Mouse (Mus musculus) spleen, adult 2 months (tissue): ENCODE measurements around the gene Nppc. TPM values are rescaled to one million over a fixed set of nuclear protein-coding genes. Genes with fewer than 3 reads are reported as not detected.

Source experiments
- DNase-seq, 2 experiments: peaks; one replicate each; pipeline versions ENCODE4 v3.0.0 to v3.0.0-alpha.2; 2012 to 2021; ENCODE audit warnings: low spot score in 2 of 2, low read depth in 1 of 2
- H3K27ac ChIP-seq: fragments of 200-500 bp; 2 replicates; pipeline ENCODE4 v1.5.1; 2012; ENCODE audit warnings: low read length, inconsistent platforms; ENCODE audit not compliant: insufficient read depth
- H3K27me3 ChIP-seq: fragments of 200-500 bp; 2 replicates; pipeline ENCODE4 v1.6.1; 2012; ENCODE audit warnings: mild to moderate bottlenecking, moderate library complexity, low read length, inconsistent platforms; ENCODE audit not compliant: control insufficient read depth, insufficient read depth
- H3K36me3 ChIP-seq: fragments of 200-500 bp; 2 replicates; pipeline ENCODE4 v1.6.1; 2012; ENCODE audit warnings: mild to moderate bottlenecking, low read length, inconsistent platforms; ENCODE audit not compliant: control insufficient read depth, insufficient read depth
- H3K4me1 ChIP-seq: fragments of 200-500 bp; 2 replicates; pipeline ENCODE4 v1.6.1; 2011; ENCODE audit warnings: inconsistent platforms; ENCODE audit not compliant: control insufficient read depth, insufficient read depth, insufficient read length
- H3K4me3 ChIP-seq: fragments of 200-500 bp; 2 replicates; pipeline ENCODE4 v1.5.1; 2011; ENCODE audit warnings: mild to moderate bottlenecking, inconsistent platforms; ENCODE audit not compliant: insufficient read depth, insufficient read length; ENCODE audit errors: extremely low read depth
- CTCF ChIP-seq: fragments of 200-500 bp; IDR thresholded peaks from 2 replicates; pipeline ENCODE4 v1.5.1; 2011; ENCODE audit warnings: mild to moderate bottlenecking, inconsistent platforms; ENCODE audit not compliant: insufficient read depth, insufficient read length, insufficient replicate concordance; ENCODE audit errors: extremely low read depth
- POLR2A ChIP-seq: fragments of 200-500 bp; IDR thresholded peaks from 2 replicates; pipeline ENCODE4 v1.6.1; 2011; ENCODE audit warnings: low read depth, low read length, inconsistent platforms
- WGBS: fragments of 180-500 bp; shearing (Covaris S2); methylation state at CpG from one replicate; pipeline ENCODE4 v1.1.7; 2018; 5-methylcytosine and 5-hydroxymethylcytosine counted together
- polyA plus RNA-seq: library from polyadenylated mRNA; depleted of rRNA; stranded (reverse); fragments of >200 nt; gene quantifications from 2 replicates; pipeline ENCODE4 v1.2.3, GENCODE M21; 2012

Nppc gene
- polyA plus RNA-seq, 1 experiment, result not detected

GRCm38 (mm10) chr1:86687236-86687635 lies 16.9 kb upstream of the Nppc start:
- Histone ChIP-seq H3K4me1 (no peaks in the 10 kb centered on the region), H3K27me3 (no peaks in the 10 kb centered on the region), H3K4me3 (no peak overlapping the region), H3K27ac (no peak overlapping the region), H3K36me3 (no peaks in the 10 kb centered on the region)
- DNase-seq, result no peak
- TF ChIP-seq POLR2A, result no peak
- TF ChIP-seq CTCF, result no peak
- 83% methylated on average over 4 of the region's 4 CpGs for WGBS

DNA sequence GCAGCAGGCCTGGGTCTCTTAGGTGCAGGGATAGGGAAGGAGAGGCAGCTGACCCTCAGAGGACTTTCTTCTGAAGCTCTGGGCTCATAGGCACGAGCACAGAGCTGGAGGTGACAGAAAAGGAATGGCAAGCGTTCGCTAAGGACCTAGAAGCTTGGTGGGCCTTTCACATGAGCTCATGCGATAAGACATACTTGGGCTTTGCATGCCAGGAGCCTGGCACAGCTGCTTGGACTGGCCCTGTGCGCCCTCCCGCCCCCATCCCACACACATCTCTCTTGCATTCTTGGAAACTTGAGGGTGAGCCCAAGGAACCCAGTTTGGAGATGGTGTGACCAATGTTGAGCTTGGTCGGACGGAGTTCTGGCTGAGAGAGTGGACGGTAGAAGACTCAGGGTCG lies 8.3 kb upstream of the Nppc start:
- TF ChIP-seq CTCF, result no peak
- no peak for TF ChIP-seq POLR2A
- no peaks in the 10 kb centered on the region for H3K4me1 ChIP-seq
- no peak overlapping the region for H3K27ac ChIP-seq
- no peaks in the 10 kb centered on the region for H3K27me3 ChIP-seq
- no peak for DNase-seq
- H3K36me3 ChIP-seq, result no peaks in the 10 kb centered on the region
- 91% methylated on average over 10 of the region's 10 CpGs for WGBS
- no peak overlapping the region for H3K4me3 ChIP-seq

DNA sequence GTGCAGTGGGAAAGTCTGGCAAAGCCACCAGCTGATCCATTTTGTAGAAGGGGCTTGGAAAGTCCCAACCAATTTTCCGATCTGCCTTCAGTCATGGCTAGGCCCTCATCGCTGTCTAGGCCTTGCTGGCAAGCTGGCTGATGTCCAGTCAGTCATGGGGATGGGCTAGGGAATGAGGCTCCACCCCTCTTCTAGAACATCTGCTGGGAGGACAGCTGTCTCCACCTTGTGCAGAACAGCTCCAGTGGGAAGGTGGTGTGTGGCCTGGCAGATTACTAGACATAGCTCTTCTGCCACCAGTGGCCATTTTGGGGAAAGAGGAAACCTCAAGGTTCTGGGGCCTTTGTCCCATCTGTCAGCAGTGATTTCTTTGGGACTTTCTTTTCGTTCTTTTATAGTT lies 7.3 kb upstream of the Nppc start:
- no peaks in the 10 kb centered on the region for H3K4me1 ChIP-seq
- H3K36me3 ChIP-seq, result no peaks in the 10 kb centered on the region
- H3K27me3 ChIP-seq, result no peaks in the 10 kb centered on the region
- H3K4me3 ChIP-seq, result no peak overlapping the region
- no peak overlapping the region for H3K27ac ChIP-seq
- WGBS, result 84% methylated on average over 3 of the region's 3 CpGs
- DNase-seq, result no peak
- TF ChIP-seq CTCF, result no peak
- TF ChIP-seq POLR2A, result no peak

DNA sequence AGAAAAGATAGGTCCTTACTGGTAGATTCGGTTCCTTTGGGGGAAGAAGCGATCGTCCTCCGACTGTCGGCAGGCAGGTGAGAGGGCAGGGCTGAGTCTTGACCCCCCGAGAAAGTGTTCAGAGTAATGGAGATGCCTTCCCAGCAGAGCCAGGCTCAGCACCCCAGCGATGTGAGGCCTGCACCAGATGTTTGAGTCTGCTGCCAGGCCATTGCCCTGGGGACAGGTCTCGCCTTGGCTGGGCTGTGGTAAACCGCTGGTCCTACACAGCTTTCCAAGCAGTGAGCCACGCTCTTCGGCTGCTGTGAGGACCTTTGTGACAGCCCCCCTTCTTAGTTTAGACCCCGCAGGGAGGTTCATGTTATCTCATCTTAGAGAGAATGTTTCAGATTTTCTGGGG lies 4.8 kb upstream of the Nppc start:
- Histone ChIP-seq H3K27ac (no peak overlapping the region), H3K36me3 (no peaks in the 10 kb centered on the region), H3K4me1 (peaks cover 3% of the 10 kb centered on the region; the same call in 1 of the 2 replicates), H3K27me3 (0 out of 2 replicates have a peak, but pooled peaks cover 2% of the 10 kb centered on the region), H3K4me3 (no peak overlapping the region)
- no peak for DNase-seq
- no peak for TF ChIP-seq CTCF
- WGBS, result 85% methylated on average over 12 of the region's 12 CpGs

DNA sequence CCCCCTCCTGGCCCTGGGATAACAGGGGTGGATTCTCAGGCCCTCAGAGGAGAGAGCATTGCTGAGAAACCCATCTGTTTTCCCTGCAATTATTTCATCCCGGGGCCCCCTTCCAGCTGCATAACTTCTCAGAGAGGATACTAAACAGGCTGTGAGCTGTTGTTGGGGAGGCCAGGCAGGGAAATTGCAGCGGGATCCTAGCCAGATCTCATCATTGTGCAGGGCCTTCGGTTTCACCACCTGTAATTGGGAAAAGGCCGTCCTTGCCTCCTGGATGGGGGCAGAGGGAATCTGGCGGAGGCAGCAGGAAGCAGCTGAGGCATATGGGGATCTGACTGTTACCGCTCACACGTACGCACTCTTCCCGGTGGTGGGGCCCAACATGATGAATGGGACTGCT lies 4.0 kb upstream of the Nppc start:
- Histone ChIP-seq H3K36me3 (no peaks in the 10 kb centered on the region), H3K27ac (no peak overlapping the region), H3K4me1 (peaks cover 6% of the 10 kb centered on the region; the same call in 1 of the 2 replicates), H3K27me3 (peaks cover 6% of the 10 kb centered on the region), H3K4me3 (no peak overlapping the region)
- TF ChIP-seq POLR2A, result no peak
- no peak for TF ChIP-seq CTCF
- no peak for DNase-seq
- 80% methylated on average over 9 of the region's 9 CpGs for WGBS

DNA sequence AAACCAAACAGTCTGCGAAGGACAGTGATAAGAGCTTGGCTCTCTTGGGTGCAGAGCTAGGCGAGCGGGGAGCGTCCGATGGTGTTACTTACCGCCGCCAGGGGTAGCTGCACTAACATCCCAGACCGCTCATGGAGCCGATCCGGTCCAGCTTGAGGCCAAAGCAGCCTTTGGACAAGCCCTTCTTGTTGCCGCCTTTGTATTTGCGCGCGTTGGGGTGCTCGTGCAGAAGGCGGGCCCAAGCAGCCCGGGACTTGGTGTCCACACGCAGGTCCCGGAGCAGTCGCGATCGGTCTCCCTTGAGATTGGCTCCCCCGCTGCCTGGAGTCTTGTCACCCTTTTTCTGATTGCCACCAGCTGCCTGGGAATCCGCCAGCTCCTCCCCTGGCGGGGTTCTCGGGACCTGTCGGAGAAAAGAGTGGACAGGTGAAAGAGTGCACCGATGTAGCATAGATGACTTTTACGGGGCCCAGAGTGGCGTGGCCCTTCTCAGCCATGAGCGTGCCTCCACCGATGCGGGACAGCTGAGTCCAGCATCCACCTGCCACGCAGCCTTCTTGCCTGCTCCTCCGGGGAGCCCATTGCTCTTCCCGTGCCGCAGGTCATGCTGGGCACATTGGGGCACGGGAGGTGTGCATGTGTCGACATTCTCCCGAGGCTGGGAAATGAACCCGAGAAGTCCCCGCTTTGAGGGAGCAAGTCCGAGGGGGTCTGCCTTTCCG lies 658 bp downstream of the Nppc start:
- Histone ChIP-seq H3K27ac (no peak overlapping the region), H3K4me3 (peak overlapping the region; percentile 21; the same call in 1 of the 2 replicates), H3K27me3 (peaks cover 11% of the 10 kb centered on the region), H3K36me3 (no peaks in the 10 kb centered on the region), H3K4me1 (peaks cover 6% of the 10 kb centered on the region; the same call in 1 of the 2 replicates)
- DNase-seq, result peak in 1 of 2 experiments; percentile 9
- WGBS, result 3% methylated on average over 44 of the region's 44 CpGs
- TF ChIP-seq POLR2A (no peak), CTCF (peak; percentile 39; the same call in 1 of the 2 replicates)

DNA sequence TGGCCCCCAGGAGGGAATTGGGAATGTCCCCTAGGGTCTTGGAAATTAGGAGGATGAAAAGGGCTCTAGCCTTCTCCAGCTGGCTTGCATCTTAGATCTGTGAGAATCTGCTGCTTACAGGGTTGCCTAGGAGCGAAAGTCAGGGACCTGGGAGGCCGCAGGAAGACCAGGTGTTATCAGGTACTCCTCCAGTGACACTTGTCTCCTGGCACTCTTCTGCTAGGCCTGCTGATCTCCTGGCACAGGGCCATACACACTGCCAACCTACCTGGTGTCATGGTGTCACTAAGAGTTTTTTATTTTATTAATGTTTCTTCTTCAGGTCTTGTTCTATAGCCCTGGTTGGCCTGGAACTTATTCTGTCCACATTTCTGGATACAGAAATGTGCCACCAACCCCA lies 5.3 kb downstream of the Nppc start:
- TF ChIP-seq POLR2A (no peak), CTCF (no peak)
- H3K27me3 ChIP-seq, result peaks cover 9% of the 10 kb centered on the region

More for the DNA sequence above, 5.3 kb downstream of the Nppc start:
- no peak overlapping the region for H3K27ac ChIP-seq
- no peak for DNase-seq
- H3K36me3 ChIP-seq, result no peaks in the 10 kb centered on the region
- no peak overlapping the region for H3K4me3 ChIP-seq
- WGBS, result 79% methylated on average over 2 of the region's 2 CpGs
- H3K4me1 ChIP-seq, result 0 out of 2 replicates have a peak, but pooled peaks cover 2% of the 10 kb centered on the region
